ENCODE assay signal across 22 mouse cellular contexts in genomic region chr17:3379753-3380588, GRCm38 (mm10). TPM values are rescaled to one million over a fixed set of nuclear protein-coding genes. Genes with fewer than 3 reads are reported as not detected.
DNase-seq lines count a peak whose midpoint lies in the region; ATAC-seq and TF ChIP-seq lines count a peak whose summit lies in the region.
"Had no signal": no experiment of that assay in that cellular context is flagged by ENCODE, and none has a peak within 500 bp of the region (broad histone marks: within the 10 kb centered on the region; RNA-seq: fewer than 3 reads in every experiment).

No protein-coding gene starts in this region.

- no peaks in the 10 kb centered on the region for H3K9me3 ChIP-seq in heart, embryonic 12.5 days (replicated peaks)
- H3K9me3 ChIP-seq in lung, embryonic 16.5 days (ENCODE audit: control insufficient read depth, low read length) = no peaks in the 10 kb centered on the region
- H3K9me3 ChIP-seq in neural tube, embryonic 14.5 days (ENCODE audit: control insufficient read depth, low read length) = no peaks in the 10 kb centered on the region
- H3K9me3 ChIP-seq in neural tube, embryonic 15.5 days (replicated peaks) = no peaks in the 10 kb centered on the region
- H3K9me3 ChIP-seq: forebrain, embryonic 10.5 days; hindbrain, embryonic 15.5 days; liver, embryonic 15.5 days had no signal

- TF ChIP-seq CTCF in brain, embryonic 14.5 days (IDR thresholded peaks at IDR 0.05; ENCODE audit: borderline replicate concordance, extremely low read depth, insufficient read depth, insufficient read length) = no peak

- no peak overlapping the region for H3K27ac ChIP-seq in heart, embryonic 12.5 days (ENCODE audit: poor library complexity, severe bottlenecking)
- H3K27ac ChIP-seq in lung, embryonic 16.5 days (ENCODE audit: low read length) = no peak overlapping the region
- H3K27ac ChIP-seq in neural tube, embryonic 14.5 days (ENCODE audit: low read depth, low read length) = no peak overlapping the region
- H3K27ac ChIP-seq in neural tube, embryonic 15.5 days (replicated peaks) = no peak overlapping the region
- H3K27ac ChIP-seq: forebrain, embryonic 10.5 days; hindbrain, embryonic 15.5 days; left cerebral cortex, adult 2 months; liver, embryonic 15.5 days; macrophage had no signal

- 22% methylated on average over 9 of the region's 13 CpGs for WGBS in heart, embryonic 12.5 days
- 32% methylated on average over 9 of the region's 13 CpGs for WGBS in lung, embryonic 16.5 days
- WGBS in neural tube, embryonic 14.5 days = 42% methylated on average over 9 of the region's 13 CpGs
- WGBS in neural tube, embryonic 15.5 days = 41% methylated on average over 9 of the region's 13 CpGs

- peak overlapping the region; percentile 0; the same call in 1 of the 2 replicates for H3K4me2 ChIP-seq in heart, embryonic 12.5 days
- no peak overlapping the region for H3K4me2 ChIP-seq in lung, embryonic 16.5 days (ENCODE audit: low read depth, low read length)
- H3K4me2 ChIP-seq in neural tube, embryonic 14.5 days (ENCODE audit: low read depth, low read length) = no peak overlapping the region
- no peak overlapping the region for H3K4me2 ChIP-seq in neural tube, embryonic 15.5 days
- H3K4me2 ChIP-seq: hindbrain, embryonic 15.5 days; liver, embryonic 15.5 days had no signal

- peaks cover 12% of the 10 kb centered on the region for H3K4me1 ChIP-seq in heart, embryonic 12.5 days (replicated peaks)
- H3K4me1 ChIP-seq in lung, embryonic 16.5 days (replicated peaks; ENCODE audit: control insufficient read depth, insufficient read depth, low read length) = peaks cover 10% of the 10 kb centered on the region; the same call in 1 of the 2 replicates
- H3K4me1 ChIP-seq in neural tube, embryonic 14.5 days (ENCODE audit: control insufficient read depth, insufficient read depth, low read length) = no peaks in the 10 kb centered on the region
- no peaks in the 10 kb centered on the region for H3K4me1 ChIP-seq in neural tube, embryonic 15.5 days
- H3K4me1 ChIP-seq: hindbrain, embryonic 15.5 days; liver, embryonic 15.5 days had no signal

- TF ChIP-seq POLR2A in brain, embryonic 14.5 days (IDR thresholded peaks at IDR 0.05; ENCODE audit: borderline replicate concordance, extremely low read depth, insufficient read depth, insufficient read length, poor library complexity, severe bottlenecking) = no peak

- no peak for DNase-seq in heart, adult 18-20 months
- DNase-seq in lung, postnatal 25 days (ENCODE audit: low spot score) = no peak
- DNase-seq in brain, embryonic 14.5 days (ENCODE audit: low read depth) = peak; percentile 25
- DNase-seq: adrenal gland, postnatal 10 days; cerebellum, adult 8-10 months; cerebellum, postnatal 36 days; forebrain, postnatal 0 days; heart, postnatal 4 days; kidney, adult 18-20 months; kidney, postnatal 10 days; right cerebral cortex, postnatal 25 days; spleen, adult 18-20 months had no signal

- no peaks in the 10 kb centered on the region for H3K27me3 ChIP-seq in heart, embryonic 12.5 days (replicated peaks)
- no peaks in the 10 kb centered on the region for H3K27me3 ChIP-seq in lung, embryonic 16.5 days (ENCODE audit: control insufficient read depth, insufficient read depth, low read depth, low read length)
- H3K27me3 ChIP-seq in neural tube, embryonic 14.5 days (ENCODE audit: control insufficient read depth, insufficient read depth, low read length) = no peaks in the 10 kb centered on the region
- no peaks in the 10 kb centered on the region for H3K27me3 ChIP-seq in neural tube, embryonic 15.5 days (replicated peaks)
- H3K27me3 ChIP-seq: hindbrain, embryonic 15.5 days; liver, embryonic 15.5 days had no signal

- H3K4me3 ChIP-seq in heart, embryonic 12.5 days = no peak overlapping the region
- no peak overlapping the region for H3K4me3 ChIP-seq in lung, embryonic 16.5 days (ENCODE audit: low read length)
- H3K4me3 ChIP-seq in neural tube, embryonic 14.5 days (ENCODE audit: low read depth, low read length) = no peak overlapping the region
- no peak overlapping the region for H3K4me3 ChIP-seq in neural tube, embryonic 15.5 days (replicated peaks)
- H3K4me3 ChIP-seq: forebrain, embryonic 10.5 days; hindbrain, embryonic 15.5 days; left cerebral cortex, adult 2 months; liver, embryonic 15.5 days had no signal

- ATAC-seq in heart, embryonic 12.5 days (ENCODE audit: insufficient number of reproducible peaks, low FRiP score) = no peak
- ATAC-seq in lung, embryonic 16.5 days (ENCODE audit: low read depth) = 0 out of 2 replicates have a peak, but pooled peaks have one; percentile 52
- no peak for ATAC-seq in neural tube, embryonic 14.5 days (ENCODE audit: low read depth)
- ATAC-seq in neural tube, embryonic 15.5 days (ENCODE audit: low FRiP score) = no peak
- ATAC-seq in megakaryocyte, adult 5-6 weeks (ENCODE audit: poor library complexity, severe bottlenecking) = no peak
- ATAC-seq: forebrain, postnatal 0 days had no signal

- no peak overlapping the region for H3K9ac ChIP-seq in heart, embryonic 12.5 days
- no peak overlapping the region for H3K9ac ChIP-seq in lung, embryonic 16.5 days (ENCODE audit: low read length)
- H3K9ac ChIP-seq in neural tube, embryonic 14.5 days (replicated peaks; ENCODE audit: low read depth, low read length) = 0 out of 2 replicates have a peak overlapping the region, but pooled peaks have one; percentile 2
- H3K9ac ChIP-seq in neural tube, embryonic 15.5 days (replicated peaks) = no peak overlapping the region
- H3K9ac ChIP-seq: forebrain, postnatal 0 days; hindbrain, embryonic 15.5 days; liver, embryonic 15.5 days had no signal

- H3K36me3 ChIP-seq in heart, embryonic 12.5 days = no peaks in the 10 kb centered on the region
- no peaks in the 10 kb centered on the region for H3K36me3 ChIP-seq in lung, embryonic 16.5 days (ENCODE audit: control insufficient read depth, insufficient read depth, low read length)
- no peaks in the 10 kb centered on the region for H3K36me3 ChIP-seq in neural tube, embryonic 14.5 days (ENCODE audit: control insufficient read depth, insufficient read depth, low read length)
- H3K36me3 ChIP-seq in neural tube, embryonic 15.5 days = no peaks in the 10 kb centered on the region
- H3K36me3 ChIP-seq: forebrain, embryonic 10.5 days; hindbrain, embryonic 15.5 days; liver, embryonic 15.5 days had no signal

RNA-seq across cellular contexts. Expression of gene Tiam2, which starts 53.6 kb away (rescaled TPM):
- 4.4 and 5.6 TPM in 2 replicates for polyA plus RNA-seq in heart, embryonic 12.5 days (2016; fragmentation: Nextera tagmentation; extraction: Ambion mirVana)
- 1 to 10 TPM; 2.7 to 3.3 TPM for total RNA-seq in heart, adult 18-20 months (2021)
- polyA plus RNA-seq in lung, embryonic 16.5 days (2015; fragmentation: Nextera tagmentation; extraction: Ambion mirVana) = 6.0 TPM in 2 replicates
- 7.8 and 9.3 TPM in 2 replicates for polyA plus RNA-seq in neural tube, embryonic 14.5 days (2014; fragmentation: Nextera tagmentation; extraction: Ambion mirVana)
- polyA plus RNA-seq in neural tube, embryonic 15.5 days (2015; fragmentation: Nextera tagmentation; extraction: Ambion mirVana) = 5.3 and 5.6 TPM in 2 replicates
- 17.5 and 48.1 TPM in 2 replicates for polyA plus RNA-seq in brain, embryonic 14.5 days (2012; rRNA removed)
- 23.7 and 24.5 TPM in 2 replicates for total RNA-seq in megakaryocyte, adult 5-6 weeks (2015)
- 37.3 and 42.3 TPM in 2 replicates for total RNA-seq in megakaryocyte, adult 5-6 weeks (2017)
